Mouse (Mus musculus) kidney, adult 18-20 months (tissue): ENCODE data around the gene Hmox2.
"Not testable (repeated sequence)": the region's sequence is repeated elsewhere in the genome, so short reads cannot be mapped to it uniquely, and the experiment has no call there.

ENCODE experiments used
- DNase-seq: peaks from one replicate; pipeline ENCODE4 v3.0.0; 2021

Gene Hmox2

GRCm38 (mm10) chr16:4725780-4726527, at the start of gene Hmox2:
TSS of gene Hmox2 (plus strand) at chr16:4726361.
- peak; percentile 96 for DNase-seq

- DNase-seq, result no peak
Measured at GRCm38 (mm10) chr16:4676836-4677235, 49.3 kb upstream of the Hmox2 start.

- no peak for DNase-seq
Measured at GRCm38 (mm10) chr16:4678080-4678479, 48.1 kb upstream of the Hmox2 start.

GRCm38 (mm10) chr16:4679121-4680018, 46.8 kb upstream of the Hmox2 start, which contains the start of gene Coro7:
TSS of gene Coro7 (minus strand) at chr16:4679777.
- peak; percentile 91 for DNase-seq

GRCm38 (mm10) chr16:4680922-4681455, 45.2 kb upstream of the Hmox2 start:
- DNase-seq, result not testable (repeated sequence)

GRCm38 (mm10) chr16:4682628-4683179, 43.5 kb upstream of the Hmox2 start:
- DNase-seq, result no peak

GRCm38 (mm10) chr16:4683193-4683580, 43.0 kb upstream of the Hmox2 start:
- DNase-seq, result no peak

GRCm38 (mm10) chr16:4683581-4684456, 42.3 kb upstream of the Hmox2 start:
- DNase-seq, result peak; percentile 97

GRCm38 (mm10) chr16:4684457-4684791, 41.7 kb upstream of the Hmox2 start:
- no peak for DNase-seq

- DNase-seq, result not testable (repeated sequence)
Measured at GRCm38 (mm10) chr16:4689371-4689770, 36.8 kb upstream of the Hmox2 start.

- DNase-seq, result peak; percentile 37
Measured at GRCm38 (mm10) chr16:4701211-4701610, 24.9 kb upstream of the Hmox2 start.

GRCm38 (mm10) chr16:4702646-4703045, 23.5 kb upstream of the Hmox2 start:
- DNase-seq, result no peak

GRCm38 (mm10) chr16:4705541-4705940, 20.6 kb upstream of the Hmox2 start:
- no peak for DNase-seq

GRCm38 (mm10) chr16:4711173-4711572, 15.0 kb upstream of the Hmox2 start:
- no peak for DNase-seq

- no peak for DNase-seq
Measured at GRCm38 (mm10) chr16:4713861-4714710, 12.1 kb upstream of the Hmox2 start.

- no peak for DNase-seq
Measured at GRCm38 (mm10) chr16:4717866-4718265, 8.3 kb upstream of the Hmox2 start.

GRCm38 (mm10) chr16:4718753-4719518, 7.2 kb upstream of the Hmox2 start, which contains the start of gene Nmral1:
TSS of gene Nmral1 (minus strand) at chr16:4719356.
- DNase-seq, result peak; percentile 83

- DNase-seq, result no peak
Measured at GRCm38 (mm10) chr16:4722128-4722914, 3.8 kb upstream of the Hmox2 start.

- DNase-seq, result no peak
Measured at GRCm38 (mm10) chr16:4722915-4723209, 3.3 kb upstream of the Hmox2 start.

GRCm38 (mm10) chr16:4725266-4725665, 895 bp upstream of the Hmox2 start:
- DNase-seq, result peak; percentile 20
